Mouse (Mus musculus) stomach, embryonic 14.5 days (tissue): Measurements from ENCODE around the gene Nol9. TPM values are rescaled to one million over a fixed set of nuclear protein-coding genes. Genes with fewer than 3 reads are reported as not detected.

Experiments
- ATAC-seq: fragments of 200-750 bp; cut with Nextera tagmentation; 2 replicates; pipeline ENCODE4 v1.8.0; 2017; ENCODE audit warnings: low read depth, moderate TSS enrichment; ENCODE audit not compliant: insufficient number of reproducible peaks, insufficient read depth, low FRiP score
- H3K27ac ChIP-seq: fragments of 300-500 bp; sonication (generic); 2 replicates; pipeline ENCODE4 v1.5.1; 2014; ENCODE audit warnings: mild to moderate bottlenecking, low read length, moderate library complexity, mixed read lengths
- H3K27me3 ChIP-seq: fragments of 300-500 bp; sonication (generic); 2 replicates; pipeline ENCODE4 v1.6.1; 2014; ENCODE audit warnings: low read length, control low read depth, mixed read lengths; ENCODE audit not compliant: control insufficient read depth, insufficient read depth
- H3K36me3 ChIP-seq: fragments of 300-500 bp; sonication (generic); 2 replicates; pipeline ENCODE4 v1.6.1; 2014; ENCODE audit warnings: mild to moderate bottlenecking, control low read depth, low read length, moderate library complexity, mixed read lengths; ENCODE audit not compliant: control insufficient read depth, insufficient read depth
- H3K4me1 ChIP-seq: fragments of 300-500 bp; sonication (generic); 2 replicates; pipeline ENCODE4 v1.6.1; 2014; ENCODE audit warnings: low read length, control low read depth, mixed read lengths; ENCODE audit not compliant: control insufficient read depth, insufficient read depth
- H3K4me2 ChIP-seq: fragments of 300-500 bp; sonication (generic); replicated peaks from 2 replicates; pipeline ENCODE4 v1.6.1; 2014; ENCODE audit warnings: low read depth, low read length, control low read depth
- H3K4me3 ChIP-seq: fragments of 300-500 bp; sonication (generic); 2 replicates; pipeline ENCODE4 v1.5.1; 2014; ENCODE audit warnings: low read depth, low read length, control low read depth
- H3K9ac ChIP-seq: fragments of 300-500 bp; sonication (generic); replicated peaks from 2 replicates; pipeline ENCODE4 v1.6.1; 2014; ENCODE audit warnings: low read depth, mild to moderate bottlenecking, control low read depth, low read length, moderate library complexity, mixed read lengths
- H3K9me3 ChIP-seq: fragments of 300-500 bp; sonication (generic); 2 replicates; pipeline ENCODE4 v1.6.1; 2016; ENCODE audit warnings: low read depth, low read length, control low read depth; ENCODE audit not compliant: control insufficient read depth
- WGBS: fragments of 180-500 bp; shearing (Covaris S2); extraction: QIAGEN DNeasy Blood & Tissue Kit; methylation state at CpG from one replicate; pipeline ENCODE4 v1.1.7; 2014; 5-methylcytosine and 5-hydroxymethylcytosine counted together
- polyA plus RNA-seq: library from polyadenylated mRNA; unstranded; fragments of >200 nt; fragmentation: Nextera tagmentation; extraction: Ambion mirVana; gene quantifications from 2 replicates; pipeline ENCODE4 v1.2.1, GENCODE M21; 2014

The Nol9 gene
- polyA plus RNA-seq, 1 experiment from 2014 or later = 30.0 TPM

DNA sequence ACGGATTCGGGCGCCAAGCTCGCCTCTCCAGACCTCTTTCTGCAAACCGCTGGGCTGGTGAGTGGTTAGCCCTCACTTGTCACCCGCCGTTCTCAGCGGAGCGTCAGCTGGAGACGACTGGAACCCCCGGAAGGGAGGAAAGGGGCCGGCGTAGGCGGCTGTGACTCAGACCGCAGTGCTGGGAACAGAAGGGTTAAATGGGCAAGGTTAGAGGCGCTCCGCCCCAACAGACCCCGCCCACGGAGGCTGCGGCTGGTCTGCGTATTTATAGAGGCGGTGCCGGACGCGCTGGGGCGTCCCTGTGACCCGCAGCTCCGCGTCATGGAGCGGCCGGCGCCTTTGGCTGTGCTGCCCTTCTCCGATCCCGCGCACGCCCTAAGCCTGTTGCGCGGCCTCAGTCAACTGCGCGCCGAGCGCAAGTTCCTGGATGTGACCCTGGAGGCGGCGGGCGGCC lies 30.5 kb upstream of the Nol9 start, which contains the start of gene Klhl21:
TSS of gene Klhl21 (plus strand) at position 182 of the 454 bp plus-strand sequence.
- H3K4me2 ChIP-seq = peak within 1 kb of the TSS; percentile 100
- peak within 1 kb of the TSS; percentile 68 for H3K4me3 ChIP-seq
- H3K4me1 ChIP-seq = peaks cover 34% of the 10 kb centered on the region
- peak; percentile 90 for ATAC-seq
- peak within 1 kb of the TSS; percentile 62 for H3K9ac ChIP-seq
- H3K27ac ChIP-seq = peak within 1 kb of the TSS; percentile 88
- under 1% methylated on average over 45 of the region's 45 CpGs for WGBS
- H3K36me3 ChIP-seq = peaks cover 6% of the 10 kb centered on the region; the same call in 1 of the 2 replicates
- no peaks in the 10 kb centered on the region for H3K27me3 ChIP-seq
- H3K9me3 ChIP-seq = no peaks in the 10 kb centered on the region

DNA sequence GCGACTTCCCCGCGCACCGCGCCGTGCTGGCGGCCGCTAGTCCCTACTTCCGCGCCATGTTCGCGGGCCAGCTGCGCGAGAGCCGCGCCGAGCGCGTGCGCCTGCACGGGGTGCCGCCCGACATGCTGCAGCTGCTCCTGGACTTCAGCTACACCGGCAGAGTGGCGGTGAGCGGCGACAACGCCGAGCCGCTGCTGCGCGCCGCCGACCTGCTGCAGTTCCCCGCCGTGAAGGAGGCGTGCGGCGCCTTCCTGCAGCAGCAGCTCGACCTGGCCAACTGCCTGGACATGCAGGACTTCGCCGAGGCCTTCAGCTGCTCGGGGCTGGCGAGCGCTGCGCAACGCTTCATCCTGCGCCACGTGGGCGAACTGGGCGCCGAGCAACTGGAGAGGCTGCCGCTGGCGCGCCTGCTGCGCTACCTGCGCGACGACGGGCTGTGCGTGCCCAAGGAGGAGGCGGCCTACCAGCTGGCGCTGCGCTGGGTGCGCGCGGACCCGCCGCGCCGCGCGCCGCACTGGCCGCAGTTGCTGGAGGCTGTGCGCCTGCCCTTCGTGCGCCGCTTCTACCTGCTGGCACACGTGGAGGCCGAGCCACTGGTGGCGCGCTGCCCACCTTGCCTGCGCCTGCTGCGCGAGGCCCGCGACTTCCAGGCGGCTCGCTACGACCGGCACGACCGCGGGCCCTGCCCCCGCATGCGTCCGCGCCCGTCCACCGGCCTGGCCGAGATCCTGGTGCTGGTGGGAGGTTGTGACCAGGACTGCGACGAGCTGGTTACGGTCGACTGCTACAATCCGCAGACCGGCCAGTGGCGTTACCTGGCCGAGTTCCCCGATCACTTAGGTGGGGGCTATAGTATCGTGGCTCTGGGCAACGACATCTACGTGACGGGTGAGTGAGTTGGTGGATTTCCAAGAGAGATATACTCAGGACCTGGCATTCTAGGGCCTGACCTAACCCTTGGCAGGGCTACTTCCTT lies 29.8 kb upstream of the Nol9 start:
- Histone ChIP-seq H3K36me3 (peaks cover 8% of the 10 kb centered on the region; the same call in 1 of the 2 replicates), H3K27ac (peak overlapping the region; percentile 88), H3K9me3 (no peaks in the 10 kb centered on the region), H3K4me2 (peak overlapping the region; percentile 100), H3K4me1 (peaks cover 34% of the 10 kb centered on the region), H3K27me3 (no peaks in the 10 kb centered on the region), H3K9ac (peak overlapping the region; percentile 62), H3K4me3 (peak overlapping the region; percentile 68)
- peak; percentile 59 for ATAC-seq
- WGBS = under 1% methylated on average over 115 of the region's 115 CpGs

DNA sequence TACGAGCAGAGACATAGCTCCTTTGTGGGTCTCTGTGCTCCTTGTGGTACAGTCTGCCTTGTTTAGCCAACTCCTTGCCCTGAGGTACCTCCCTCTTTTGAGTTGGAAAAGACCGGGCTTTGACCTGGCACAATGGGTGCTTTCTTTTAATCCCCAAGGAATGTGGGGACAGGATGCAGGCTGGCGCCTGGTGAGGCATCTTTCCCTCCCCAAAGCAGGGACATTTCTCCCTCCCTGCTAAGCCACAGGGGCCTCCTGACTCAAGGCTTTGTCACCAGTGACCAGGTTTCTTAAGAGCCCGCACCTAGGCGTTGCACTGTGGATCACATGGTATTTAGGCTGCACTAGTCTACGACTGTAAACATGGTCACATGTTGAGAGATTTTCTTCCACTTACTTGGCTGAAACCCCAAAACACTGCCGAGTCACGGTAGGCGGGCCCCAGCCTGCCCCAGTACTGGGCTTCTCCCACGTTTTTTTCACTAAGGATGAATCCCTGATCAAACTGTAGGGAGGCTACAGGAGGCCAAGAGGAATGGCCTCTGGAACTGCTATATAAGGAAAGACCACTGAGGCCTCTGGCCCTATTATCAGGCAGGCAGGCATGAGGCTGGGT lies 28.9 kb upstream of the Nol9 start:
- Histone ChIP-seq H3K36me3 (peaks cover 13% of the 10 kb centered on the region; the same call in 1 of the 2 replicates), H3K9ac (peak overlapping the region; percentile 62), H3K27me3 (no peaks in the 10 kb centered on the region), H3K4me2 (peak overlapping the region; percentile 100), H3K27ac (peak overlapping the region; percentile 48; the same call in 1 of the 2 replicates), H3K4me3 (peak overlapping the region; percentile 68), H3K4me1 (peaks cover 34% of the 10 kb centered on the region), H3K9me3 (no peaks in the 10 kb centered on the region)
- WGBS = 3% methylated on average over 10 of the region's 10 CpGs
- peak; percentile 9; the same call in 1 of the 2 replicates for ATAC-seq

GRCm38 (mm10) chr4:152010707-152011134 lies 28.4 kb upstream of the Nol9 start:
- H3K4me2 ChIP-seq = peak overlapping the region; percentile 100
- no peaks in the 10 kb centered on the region for H3K9me3 ChIP-seq
- peak overlapping the region; percentile 48; the same call in 1 of the 2 replicates for H3K27ac ChIP-seq
- H3K4me3 ChIP-seq = peak overlapping the region; percentile 68
- H3K4me1 ChIP-seq = peaks cover 34% of the 10 kb centered on the region
- H3K36me3 ChIP-seq = peaks cover 18% of the 10 kb centered on the region; the same call in 1 of the 2 replicates
- WGBS = 14% methylated on average over 13 of the region's 13 CpGs
- H3K27me3 ChIP-seq = no peaks in the 10 kb centered on the region
- no peak for ATAC-seq
- peak overlapping the region; percentile 62; the same call in 1 of the 2 replicates for H3K9ac ChIP-seq

DNA sequence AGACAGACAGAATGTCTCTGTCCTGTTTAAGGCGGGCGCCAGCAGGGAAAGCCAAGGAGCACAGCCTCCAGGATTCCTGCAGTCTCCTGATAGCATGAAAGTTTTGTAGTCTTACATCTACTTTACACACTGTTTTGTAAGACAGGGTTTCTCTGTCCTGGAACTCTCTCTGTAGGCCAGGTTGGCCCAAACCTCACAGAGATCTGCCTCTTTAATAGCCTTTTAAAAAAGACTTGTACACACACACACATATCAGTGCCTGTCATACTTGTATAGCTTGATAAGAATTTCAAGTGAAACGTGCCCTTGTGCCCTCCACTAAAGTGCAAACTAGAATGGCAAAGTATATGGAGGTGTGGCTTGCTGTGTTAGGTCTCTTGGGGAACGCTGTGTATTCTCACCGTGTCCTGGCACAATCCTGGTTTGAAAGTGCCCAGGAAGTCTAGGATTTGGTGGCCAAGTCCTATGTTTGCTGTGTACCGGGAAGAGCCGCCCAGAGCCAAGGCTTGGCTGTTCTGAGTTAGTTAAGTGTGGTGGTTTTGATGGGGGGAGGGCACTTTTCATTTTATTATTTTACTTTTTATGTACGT lies 27.9 kb upstream of the Nol9 start:
- WGBS = 73% methylated on average over 8 of the region's 8 CpGs
- Histone ChIP-seq H3K9ac (no peak overlapping the region), H3K9me3 (no peaks in the 10 kb centered on the region), H3K27me3 (no peaks in the 10 kb centered on the region), H3K27ac (peak overlapping the region; percentile 48; the same call in 1 of the 2 replicates), H3K36me3 (peaks cover 24% of the 10 kb centered on the region; the same call in 1 of the 2 replicates), H3K4me3 (peak overlapping the region; percentile 68), H3K4me1 (peaks cover 34% of the 10 kb centered on the region), H3K4me2 (peak overlapping the region; percentile 100)
- ATAC-seq = peak; percentile 7; the same call in 1 of the 2 replicates

DNA sequence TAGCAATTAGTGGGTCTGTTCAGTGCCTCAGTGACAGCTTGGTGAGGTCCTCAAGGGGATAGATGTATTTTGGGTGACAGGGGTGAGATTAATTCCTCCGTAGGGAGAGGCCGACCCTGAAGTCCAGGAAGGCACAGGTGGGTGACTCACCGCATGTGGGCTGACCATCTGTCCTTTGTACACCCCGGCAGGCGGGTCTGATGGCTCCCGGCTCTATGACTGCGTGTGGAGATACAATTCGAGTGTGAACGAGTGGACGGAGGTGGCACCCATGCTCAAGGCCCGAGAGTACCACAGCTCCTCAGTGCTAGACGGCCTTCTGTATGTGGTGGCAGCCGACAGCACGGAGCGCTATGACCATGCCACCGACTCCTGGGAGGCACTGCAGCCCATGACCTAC lies 27.0 kb upstream of the Nol9 start:
- peak overlapping the region; percentile 100 for H3K4me2 ChIP-seq
- no peaks in the 10 kb centered on the region for H3K9me3 ChIP-seq
- peaks cover 27% of the 10 kb centered on the region for H3K4me1 ChIP-seq
- 89% methylated on average over 16 of the region's 16 CpGs for WGBS
- H3K4me3 ChIP-seq = no peak overlapping the region
- no peak overlapping the region for H3K9ac ChIP-seq
- H3K27me3 ChIP-seq = no peaks in the 10 kb centered on the region
- no peak for ATAC-seq
- no peak overlapping the region for H3K27ac ChIP-seq
- H3K36me3 ChIP-seq = peaks cover 24% of the 10 kb centered on the region; the same call in 1 of the 2 replicates

DNA sequence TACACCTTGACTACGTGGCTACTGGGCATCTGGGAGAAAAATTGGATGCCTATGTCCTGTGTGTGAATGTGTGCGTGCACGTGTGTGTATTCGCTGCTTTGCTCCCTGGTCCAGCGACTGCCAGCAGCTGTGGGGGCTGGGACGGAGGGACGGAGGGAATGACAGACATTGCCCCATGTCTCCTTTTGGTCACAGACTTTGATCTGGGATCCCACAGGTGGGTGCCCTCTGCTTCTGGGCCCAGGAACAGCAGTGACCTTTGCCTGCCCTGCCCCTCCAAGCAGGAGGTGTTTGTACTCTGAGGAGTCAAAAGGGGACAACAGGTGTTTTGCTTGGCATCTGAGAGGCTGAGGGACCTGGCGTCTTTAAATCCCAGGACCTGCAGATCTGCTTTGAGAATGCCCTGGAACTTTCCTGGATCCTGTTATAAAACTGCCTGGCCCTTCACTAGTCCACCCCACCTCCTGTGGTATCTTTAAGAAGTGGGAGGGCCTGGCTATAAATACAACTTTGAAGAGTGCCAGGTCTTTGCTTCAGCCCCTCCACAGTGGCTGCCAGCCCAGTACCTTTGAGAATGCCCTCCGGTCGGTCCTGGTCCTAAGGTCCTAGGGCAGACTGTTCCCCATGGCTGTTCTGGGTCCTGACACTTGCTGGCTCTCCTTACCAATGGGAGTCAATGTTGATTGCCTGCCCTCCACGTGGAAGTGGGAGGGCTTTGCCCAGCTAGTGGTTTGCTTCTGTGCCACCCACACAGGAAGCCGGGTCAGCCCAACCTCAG lies 25.9 kb upstream of the Nol9 start:
- Histone ChIP-seq H3K27ac (no peak overlapping the region), H3K4me1 (peaks cover 16% of the 10 kb centered on the region; the same call in 1 of the 2 replicates), H3K36me3 (peaks cover 30% of the 10 kb centered on the region), H3K9ac (no peak overlapping the region), H3K4me2 (no peak overlapping the region), H3K4me3 (no peak overlapping the region), H3K27me3 (no peaks in the 10 kb centered on the region), H3K9me3 (no peaks in the 10 kb centered on the region)
- ATAC-seq = no peak
- 86% methylated on average over 12 of the region's 12 CpGs for WGBS
